Mouse (Mus musculus): ENCODE measurements around the gene Timm44.
"Not testable (repeated sequence)": the region's sequence is repeated elsewhere in the genome, so short reads cannot be mapped to it uniquely, and the experiment has no call there.

Timm44 gene

DNA sequence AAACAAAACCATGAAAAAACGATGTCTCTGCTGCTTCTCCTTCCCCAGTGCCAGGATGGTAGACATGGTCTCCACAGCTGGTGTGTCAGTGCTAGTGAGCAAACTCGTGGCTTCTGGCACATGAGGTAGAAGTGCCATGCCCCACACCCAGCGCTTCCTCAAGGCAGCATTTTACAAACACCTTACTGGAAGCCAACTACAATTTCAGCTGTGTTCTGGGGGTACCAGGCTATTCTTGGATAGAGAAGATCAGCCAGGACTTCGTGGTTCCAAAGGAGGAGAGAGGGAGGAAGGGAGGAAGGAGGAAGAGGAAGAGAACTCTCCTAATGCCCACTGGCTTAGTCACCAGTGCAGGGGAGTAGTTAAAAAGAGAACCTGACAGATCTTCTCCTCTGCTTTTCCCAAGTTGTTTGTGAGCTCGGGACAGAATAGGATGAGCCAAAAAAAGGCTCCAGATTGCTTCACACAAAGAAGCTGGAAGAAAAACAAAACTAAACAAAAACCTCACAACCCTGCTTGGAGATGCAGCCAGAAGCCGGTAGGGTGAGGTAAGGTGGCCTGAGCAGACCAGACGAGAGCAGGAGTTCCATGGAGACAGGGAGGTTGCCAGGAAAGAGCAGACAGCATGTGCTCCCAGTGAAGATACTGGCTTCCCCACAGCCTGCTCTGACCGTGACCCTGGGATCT lies 12.5 kb downstream of the Timm44 start:
- in situ Hi-C loops (cut with MboI), result no loop called here

DNA sequence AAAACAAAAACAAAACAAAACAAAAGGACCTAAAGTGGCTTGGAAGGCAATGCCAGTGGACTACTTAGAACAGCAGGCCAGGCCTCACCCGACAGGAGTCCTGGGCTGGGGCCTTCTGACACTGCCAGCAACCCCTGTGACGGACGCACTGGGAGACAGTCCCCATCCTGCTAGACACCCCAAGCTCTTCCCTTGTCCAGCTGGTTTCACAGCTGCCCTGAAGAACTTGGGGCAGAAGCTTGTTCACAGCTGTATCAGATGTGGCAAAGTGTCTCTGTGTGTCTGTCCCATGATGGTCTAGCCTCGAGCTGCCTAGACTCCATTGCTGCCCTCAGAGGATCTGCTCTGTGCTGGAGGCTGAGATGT lies 15.9 kb downstream of the Timm44 start:
- in situ Hi-C loops (cut with MboI), result no loop called here

DNA sequence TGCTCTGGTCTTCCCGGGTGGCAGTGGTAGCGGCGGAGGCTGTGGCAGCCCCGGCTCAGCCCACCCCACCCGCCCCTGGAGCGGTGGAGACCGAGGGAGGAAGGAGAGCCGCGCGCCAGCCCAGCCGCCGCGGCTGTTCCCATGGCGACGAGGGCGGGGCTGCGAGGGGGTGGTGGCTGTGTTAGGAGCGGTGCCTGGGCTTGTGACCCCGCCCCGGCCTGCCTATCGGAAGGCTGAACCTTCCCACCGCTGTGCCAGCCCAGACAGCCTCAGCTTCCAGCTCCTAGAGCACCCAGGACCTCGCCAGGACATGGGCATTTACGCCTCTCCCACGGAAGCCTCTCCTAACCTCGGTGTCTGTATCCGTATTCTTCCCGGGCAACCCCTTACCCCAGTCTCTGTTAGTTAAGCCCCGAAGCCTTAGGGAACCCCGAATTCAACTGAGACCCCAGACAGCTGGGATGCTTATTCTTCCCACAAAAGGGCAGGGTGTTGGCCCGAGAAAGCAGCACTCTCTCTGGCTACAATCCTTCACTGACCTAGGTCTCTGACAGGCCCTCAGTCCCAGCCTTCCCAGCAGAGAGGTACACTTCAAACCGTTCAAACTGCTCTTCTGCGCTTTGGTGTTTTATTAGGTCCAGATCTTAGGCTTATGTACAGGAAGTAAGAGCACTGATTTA lies 16.4 kb downstream of the Timm44 start, which contains the start of gene Ctxn1:
Gene Ctxn1 (minus strand): TSS at position 150 of the 680 bp plus-strand sequence.
- in situ Hi-C loops (cut with MboI), result no loop called here

DNA sequence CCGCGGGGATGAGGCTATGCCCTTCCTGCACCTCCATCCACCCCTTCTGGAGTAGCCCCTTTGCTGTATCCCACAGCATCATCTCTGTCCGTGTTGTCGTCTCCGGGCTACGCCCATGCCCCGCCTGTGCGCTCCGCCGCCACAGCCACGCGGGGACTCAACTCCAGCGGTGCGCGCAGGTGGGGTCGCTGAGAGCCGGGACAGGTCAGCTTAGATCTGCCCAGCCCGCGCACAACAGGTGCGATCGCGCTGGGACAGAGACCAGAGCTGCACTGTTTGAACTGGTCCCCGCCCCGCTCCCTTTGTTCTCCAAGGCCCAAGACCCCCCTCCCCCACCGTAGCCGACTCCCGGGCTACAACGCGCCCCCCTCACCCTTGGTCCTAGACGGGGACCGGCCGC lies 17.0 kb downstream of the Timm44 start:
- in situ Hi-C loops (cut with MboI), result no loop called here

DNA sequence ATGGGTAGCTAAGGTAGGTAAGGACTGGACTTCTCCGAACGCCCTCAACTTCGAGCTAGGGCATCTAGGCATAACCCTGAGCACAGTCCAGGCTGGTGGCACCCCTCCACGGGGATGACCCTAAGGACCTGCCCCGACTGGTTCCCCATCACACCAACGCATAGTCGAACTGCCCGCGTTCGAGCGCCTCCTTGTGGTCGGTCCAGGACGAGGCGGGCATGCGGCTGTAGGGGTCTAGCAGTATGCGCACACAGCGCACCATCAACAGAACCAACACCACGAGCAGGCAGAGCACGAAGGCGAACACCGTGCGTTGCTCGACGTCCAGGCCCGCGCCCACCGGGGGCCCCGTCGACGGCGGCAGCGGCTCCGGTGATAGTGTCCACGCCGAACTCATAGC lies 17.5 kb downstream of the Timm44 start:
- in situ Hi-C loops (cut with MboI), result no loop called here

DNA sequence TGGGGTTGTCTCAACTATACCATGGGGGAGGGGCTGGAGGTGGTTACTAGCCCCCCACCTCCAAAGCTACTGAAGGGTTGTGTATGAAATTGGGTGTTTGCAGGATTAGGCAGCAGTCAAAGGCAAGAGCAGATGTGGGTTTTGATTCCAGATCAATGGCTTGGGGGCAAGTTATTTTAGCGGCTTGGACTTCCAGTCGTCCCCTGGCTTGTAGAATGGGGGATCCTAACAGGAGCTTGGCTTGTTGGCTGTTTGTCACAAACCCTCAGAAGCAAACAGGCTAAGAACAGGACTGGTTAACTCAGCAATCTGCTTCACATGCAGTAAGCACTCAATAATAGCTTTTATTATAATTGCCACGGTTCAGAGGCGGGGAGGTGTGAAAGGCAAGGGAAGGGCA lies 18.4 kb downstream of the Timm44 start:
- in situ Hi-C loops (cut with MboI), result no loop called here

DNA sequence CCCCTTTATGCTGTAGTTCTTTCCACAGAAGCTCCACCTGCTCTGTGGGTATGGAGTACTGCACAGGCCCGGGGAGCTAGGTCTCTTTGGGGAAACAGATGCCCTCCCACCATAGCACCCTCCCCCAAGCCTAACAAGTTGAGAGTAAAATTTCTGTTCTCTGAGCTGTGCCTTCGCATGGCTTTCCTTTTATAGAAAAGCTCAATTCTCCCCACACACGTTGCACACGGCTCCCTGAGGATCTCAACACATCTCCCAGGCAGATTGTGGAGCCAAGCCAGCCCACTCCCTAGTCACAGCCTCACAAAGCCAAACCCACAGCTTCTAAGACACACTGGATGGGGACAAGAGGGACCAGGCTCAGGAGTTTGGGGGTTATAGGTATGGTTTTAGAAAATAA lies 18.8 kb downstream of the Timm44 start:
- in situ Hi-C loops (cut with MboI), result no loop called here

DNA sequence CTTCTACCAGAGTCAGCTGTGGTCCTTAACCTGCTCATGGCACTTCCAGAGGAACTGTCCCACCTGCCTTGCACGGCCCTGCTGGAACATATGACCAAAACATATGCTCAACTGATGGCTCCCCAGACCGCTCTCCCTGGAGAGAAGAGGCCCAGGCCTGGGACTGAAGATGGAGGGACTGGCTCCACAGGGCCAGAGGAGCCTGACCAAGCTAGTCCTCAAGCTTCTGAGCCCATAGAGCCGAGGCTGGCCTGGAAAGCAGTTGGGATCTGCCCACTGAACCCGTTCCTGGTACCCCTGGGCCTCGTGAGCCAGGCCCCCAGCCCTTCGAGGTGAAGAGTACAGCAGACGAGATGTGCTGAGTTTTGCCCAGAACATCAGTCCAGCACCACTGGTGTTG lies 20.2 kb downstream of the Timm44 start:
- in situ Hi-C loops (cut with MboI), result not testable (repeated sequence)

DNA sequence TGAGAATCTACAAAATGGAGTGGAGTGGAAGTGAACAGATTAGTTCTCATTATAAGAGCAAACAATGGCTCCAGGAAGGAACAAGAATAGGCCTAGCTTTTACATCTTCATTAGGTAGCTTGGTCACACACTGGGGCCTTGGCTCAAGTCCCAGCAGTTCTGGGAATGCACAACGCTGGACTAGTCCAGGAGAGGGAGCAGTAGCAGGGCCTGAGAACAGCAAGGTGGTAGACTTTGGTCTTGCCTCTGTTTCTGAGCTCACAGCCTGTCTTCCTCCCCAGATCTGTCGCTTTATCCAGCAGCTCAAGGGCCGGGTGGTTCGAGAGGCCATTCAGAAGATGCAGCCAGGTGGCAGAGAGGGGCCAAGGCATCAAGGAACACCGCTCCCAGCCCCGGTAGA lies 21.7 kb downstream of the Timm44 start:
- in situ Hi-C loops (cut with MboI), result no loop called here

DNA sequence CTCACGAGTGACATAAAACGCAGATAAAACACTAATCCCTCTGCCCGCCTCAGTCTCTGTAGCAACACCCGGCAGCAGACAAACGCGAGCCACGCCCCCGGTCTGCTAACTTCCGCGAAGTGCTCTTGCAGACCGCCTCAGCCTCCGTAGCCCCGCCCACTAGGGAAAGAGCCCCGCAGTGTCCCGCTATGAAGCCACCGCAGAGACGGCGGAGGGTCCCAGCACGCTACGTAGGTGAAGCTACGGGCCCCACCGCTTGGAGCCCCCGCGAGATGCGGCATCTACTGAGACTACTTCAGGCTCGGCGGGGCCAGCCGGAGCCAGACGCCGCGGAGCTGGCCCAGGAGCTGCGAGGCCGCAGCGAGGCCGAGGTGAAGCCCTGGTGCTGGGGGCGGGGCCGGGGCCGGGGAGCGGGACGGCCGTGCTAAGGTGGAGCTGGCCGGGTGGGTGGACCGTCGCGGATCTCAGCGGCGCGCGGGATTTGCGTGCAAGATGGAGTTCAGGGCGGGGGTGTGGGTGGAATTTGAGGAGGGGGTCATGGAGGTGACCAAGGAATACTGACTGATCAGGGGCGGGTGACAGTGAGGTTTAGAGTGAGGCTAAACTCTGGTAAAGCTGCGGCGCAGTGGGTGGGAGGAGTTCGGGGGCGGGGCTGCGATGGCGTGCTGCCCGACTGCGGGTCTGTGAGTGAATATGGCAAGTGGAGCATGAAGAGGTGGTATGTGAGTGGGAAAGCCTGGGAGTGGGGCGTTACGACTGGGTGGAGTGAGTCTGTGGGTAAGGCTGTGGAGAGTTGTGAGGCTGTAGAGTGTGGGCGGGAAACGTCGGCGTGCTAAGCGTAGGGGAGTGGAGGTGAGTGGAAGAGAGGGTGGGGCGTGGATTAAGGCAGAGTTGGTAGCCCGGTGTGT lies 22.5 kb downstream of the Timm44 start, which contains the start of gene Snapc2:
Gene Snapc2 (plus strand): TSS at position 147 of the 908 bp plus-strand sequence.
- in situ Hi-C loops (cut with MboI), result no loop called here

DNA sequence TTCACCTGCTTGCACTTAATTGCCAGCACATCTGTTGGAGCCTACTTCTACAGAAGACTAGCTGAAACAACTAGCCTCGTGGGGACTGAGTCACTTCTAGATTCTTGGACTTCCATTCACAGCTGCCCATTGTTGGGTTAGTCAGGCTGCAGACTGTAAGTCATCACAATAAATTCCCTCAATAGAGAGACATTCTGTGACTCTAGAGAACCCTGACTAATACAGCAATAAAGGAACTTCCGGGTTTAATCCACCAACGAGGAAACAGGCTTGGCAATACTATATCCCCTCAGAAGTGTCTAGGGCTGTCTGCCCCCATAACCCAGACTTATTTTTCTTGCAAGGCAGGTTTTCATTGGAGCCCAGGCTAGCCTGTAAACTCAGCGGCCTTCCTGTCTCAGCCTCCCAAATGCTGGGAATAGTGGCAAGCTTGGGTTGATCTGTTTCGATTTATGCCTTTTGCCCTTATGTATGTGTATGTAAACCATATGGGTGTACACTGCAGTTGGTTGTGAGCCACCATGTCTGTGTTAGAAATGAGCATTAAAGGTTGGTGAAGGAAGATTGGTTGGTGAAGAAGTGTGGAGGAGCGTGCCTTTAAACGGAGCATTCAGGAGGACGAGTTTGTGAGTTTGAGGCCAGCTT lies 23.5 kb downstream of the Timm44 start:
- in situ Hi-C loops (cut with MboI), result no loop called here

DNA sequence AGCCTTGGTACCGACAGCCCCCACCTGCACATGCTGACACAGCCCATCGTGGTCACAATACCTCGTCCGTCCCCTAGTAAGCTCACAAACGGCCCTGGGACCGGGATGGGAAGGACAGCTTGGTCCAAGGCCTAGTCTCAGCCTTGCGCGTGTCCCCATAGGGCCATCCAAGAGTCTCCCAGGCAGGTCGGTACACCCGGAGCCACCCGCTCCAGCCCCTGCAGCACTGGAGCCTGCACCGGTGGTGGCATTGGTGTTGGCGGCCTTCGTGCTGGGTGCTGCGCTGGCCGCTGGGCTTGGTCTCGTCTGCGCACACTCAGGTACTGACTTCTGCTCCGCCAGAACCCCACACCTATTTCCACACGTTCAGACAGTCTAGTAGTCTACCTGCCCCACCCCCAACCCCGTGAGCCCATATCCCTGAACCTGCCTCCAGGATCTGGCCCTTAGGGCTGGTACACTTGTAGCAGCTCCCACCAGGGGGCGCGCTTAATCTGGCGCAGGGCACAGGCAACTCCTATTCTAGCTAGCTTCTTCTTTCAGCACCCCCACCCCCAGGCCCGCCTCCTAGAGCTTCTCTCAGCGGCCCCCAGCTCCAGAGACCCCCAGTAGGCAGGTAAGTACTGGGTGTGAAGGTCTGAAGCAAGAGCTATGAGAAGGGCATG lies 25.3 kb downstream of the Timm44 start:
- in situ Hi-C loops (cut with MboI), result no loop called here

DNA sequence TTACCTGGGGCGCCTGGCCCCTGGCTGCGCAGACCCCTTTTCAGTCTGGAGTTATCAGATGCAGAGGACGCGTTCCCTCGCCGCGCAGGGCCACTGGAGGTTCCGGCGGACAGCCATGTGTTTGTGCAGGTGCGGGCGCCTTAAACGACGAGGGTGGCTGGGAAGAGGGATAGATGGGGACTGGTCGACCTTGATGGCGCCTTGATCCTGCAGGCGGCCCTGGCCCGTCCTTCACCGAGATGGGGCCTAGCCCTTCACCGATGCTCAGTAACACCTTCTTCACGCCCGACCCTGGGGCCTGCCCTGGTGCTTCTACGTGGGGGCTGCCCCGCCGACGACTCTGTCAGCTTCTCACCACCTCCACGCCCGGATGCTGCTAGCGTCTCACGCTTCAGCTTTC lies 26.5 kb downstream of the Timm44 start:
- in situ Hi-C loops (cut with MboI), result no loop called here

DNA sequence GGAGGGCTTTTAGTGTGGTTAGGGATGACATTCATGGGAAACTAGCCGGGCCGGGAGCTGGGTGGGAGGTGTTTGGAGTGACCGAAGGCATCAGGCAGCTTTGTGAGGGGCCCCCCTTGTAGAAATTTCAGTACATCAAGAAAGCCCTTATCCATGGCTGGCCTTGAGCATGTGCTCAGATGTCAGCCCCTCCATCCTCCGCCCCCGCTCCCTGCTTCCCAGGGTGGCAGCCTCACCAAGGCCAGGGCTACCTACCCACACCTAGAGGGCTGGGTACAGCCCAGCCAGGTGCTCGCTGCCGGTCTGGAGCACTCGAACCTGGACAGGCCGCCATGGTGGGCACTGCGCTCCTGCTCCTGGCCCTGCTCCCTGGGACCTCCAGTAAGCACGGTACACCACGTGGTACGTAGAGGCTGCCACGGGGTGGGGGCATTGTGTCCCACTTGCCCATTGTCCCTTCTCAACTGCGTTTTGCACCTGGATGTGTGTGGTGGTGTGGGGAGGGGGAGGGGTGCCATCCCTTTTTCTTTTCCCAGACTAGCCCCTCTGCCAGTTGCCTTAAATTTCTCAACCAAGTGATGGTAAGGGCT lies 27.7 kb downstream of the Timm44 start, which contains the start of gene Tgfbr3l:
Gene Tgfbr3l (plus strand): TSS at position 264 of the 590 bp plus-strand sequence.
- in situ Hi-C loops (cut with MboI), result no loop called here

DNA sequence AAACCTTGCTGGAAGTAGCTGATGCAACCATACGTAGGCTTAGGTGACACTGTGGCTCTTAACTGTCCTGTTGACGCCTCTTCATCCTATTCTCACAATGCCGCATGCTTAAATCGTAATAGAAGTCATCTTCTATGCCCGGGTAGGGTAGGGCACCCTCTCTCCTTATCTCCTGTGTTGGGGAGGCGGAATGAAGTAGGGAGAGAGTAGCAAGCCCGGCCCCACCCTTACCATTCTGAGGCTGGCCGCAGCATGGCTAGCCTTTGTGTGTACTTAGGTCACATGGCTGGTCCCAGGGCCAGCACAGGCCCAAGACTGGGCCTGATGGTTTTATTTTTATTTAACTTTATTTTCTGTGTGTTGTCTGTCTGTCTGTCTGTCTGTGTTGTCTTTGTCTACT lies 28.5 kb downstream of the Timm44 start:
- in situ Hi-C loops (cut with MboI), result no loop called here

DNA sequence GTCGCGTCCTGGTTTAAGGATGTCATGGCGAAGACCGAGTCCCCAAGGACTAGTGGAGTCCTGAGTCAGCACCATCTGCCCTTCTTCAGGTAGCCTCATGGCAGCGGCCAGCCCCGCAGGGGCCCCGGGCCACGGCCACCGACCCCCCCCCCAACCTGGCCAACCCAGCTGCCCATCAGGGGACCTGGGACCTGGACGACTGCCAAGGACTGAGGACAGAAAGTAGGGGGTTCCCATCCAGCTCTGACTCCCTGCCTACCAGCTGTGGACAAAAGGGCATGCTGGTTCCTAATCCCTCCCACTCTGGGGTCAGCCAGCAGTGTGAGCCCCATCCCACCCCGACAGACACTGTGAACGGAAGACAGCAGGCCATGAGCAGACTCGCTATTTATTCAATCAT lies 30.0 kb downstream of the Timm44 start:
- in situ Hi-C loops (cut with MboI), result no loop called here

DNA sequence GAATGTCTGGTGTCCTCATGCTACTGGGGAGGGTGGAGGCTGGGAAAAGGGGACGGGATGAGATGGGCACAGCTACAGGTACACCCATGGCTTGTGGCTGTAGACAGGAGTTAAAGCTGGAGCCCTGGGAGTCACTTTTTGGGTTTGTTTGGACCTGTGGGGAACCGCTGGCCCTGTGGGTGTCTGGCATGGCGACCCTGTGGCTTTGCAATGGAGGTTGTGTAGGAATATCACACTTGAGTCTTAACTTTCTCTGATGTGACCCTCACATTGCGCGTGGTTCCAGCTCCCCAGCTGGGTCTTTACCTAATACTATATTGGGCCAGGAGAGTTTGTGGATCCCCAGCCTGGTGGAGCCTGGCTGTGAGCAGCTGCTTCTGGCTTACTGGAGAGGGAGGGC lies 30.7 kb downstream of the Timm44 start:
- in situ Hi-C loops (cut with MboI), result no loop called here

DNA sequence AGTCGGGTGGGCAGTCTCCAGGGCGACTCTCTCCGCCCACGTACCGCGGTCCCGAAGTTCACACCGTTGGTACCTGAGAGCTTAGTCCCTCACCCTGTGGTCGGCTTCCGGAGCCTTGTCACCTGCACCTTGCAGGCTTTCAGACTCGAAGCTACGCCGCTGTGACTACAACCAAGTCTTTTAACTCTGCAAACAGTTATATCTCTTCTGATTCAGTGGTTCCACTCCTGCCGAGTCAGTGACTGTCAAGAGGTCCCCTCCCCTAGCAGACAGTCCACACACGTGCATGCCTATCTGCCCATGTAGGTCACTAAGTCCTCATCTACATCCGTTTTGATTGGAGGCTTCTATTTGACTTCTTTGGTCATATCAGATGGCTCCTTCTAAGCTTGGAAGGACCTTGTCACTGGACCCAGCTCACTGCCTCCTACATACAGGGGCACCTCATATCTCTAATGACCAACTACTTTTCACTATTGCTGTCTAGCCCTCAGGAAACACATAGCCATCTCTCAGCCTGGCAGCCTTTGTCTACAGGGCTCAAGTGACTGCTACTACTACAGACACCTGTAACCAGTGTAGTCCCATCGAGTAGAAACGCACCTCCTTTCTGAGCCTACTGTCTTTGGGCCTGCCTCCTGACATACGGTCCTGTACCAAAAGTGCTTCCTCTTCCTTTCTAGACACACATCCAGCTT lies 36.4 kb downstream of the Timm44 start:
- in situ Hi-C loops (cut with MboI), result no loop called here

DNA sequence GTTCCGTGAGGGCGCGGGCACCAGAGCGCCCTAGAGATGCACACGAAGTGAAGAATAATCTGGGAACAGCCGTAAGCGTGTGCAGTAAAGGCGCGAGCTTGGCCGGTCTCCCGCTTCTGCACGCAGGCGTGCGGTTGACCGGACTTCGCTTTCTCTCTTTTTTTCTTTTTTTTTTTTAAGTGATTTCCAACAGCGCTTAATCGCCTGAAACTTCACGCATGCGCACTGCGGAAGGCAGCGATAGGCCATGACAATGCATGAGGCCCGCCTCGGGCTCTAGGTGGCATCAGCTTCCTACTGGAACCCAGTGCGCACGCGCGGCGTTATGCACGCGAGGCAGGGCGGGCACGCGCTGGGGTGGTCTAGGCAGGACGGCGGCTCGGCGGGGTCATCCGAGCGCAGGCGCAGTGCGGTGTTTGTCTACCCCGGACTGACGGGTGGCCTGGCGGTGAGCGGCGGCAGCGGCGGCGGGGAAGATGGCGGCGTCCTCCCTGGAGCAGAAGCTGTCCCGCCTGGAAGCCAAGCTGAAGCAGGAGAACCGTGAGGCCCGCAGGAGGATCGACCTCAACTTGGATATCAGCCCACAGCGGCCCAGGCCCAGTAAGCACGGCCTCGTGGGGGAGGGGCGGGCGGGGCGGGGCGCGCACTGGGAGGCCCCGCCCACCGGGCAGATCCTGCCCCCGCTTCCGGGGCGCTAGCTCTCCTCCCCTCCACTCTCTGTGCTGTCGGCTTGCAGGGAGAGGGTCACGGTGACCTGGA lies 37.1 kb downstream of the Timm44 start, which contains the start of the genes Map2k7 and Gm49320:
Gene Map2k7 (plus strand): TSS at position 307 of the 759 bp plus-strand sequence.
Gene Gm49320 (plus strand): TSS at position 432 of the 759 bp plus-strand sequence.
- in situ Hi-C loops (cut with MboI), result no loop called here

Measured in mature B cell (primary cell).